Comparison of ENCODE assay signal across 14 mouse cellular contexts in genomic region chr6:42397041-42397657, GRCm38 (mm10). TPM values are rescaled to one million over a fixed set of nuclear protein-coding genes. Genes with fewer than 3 reads are reported as not detected.
DNase-seq lines count a peak whose midpoint lies in the region; ATAC-seq lines count a peak whose summit lies in the region.
"Had no signal": no experiment of that assay in that cellular context is flagged by ENCODE, and none has a peak within 500 bp of the region (broad histone marks: within the 10 kb centered on the region; RNA-seq: fewer than 3 reads in every experiment).

No protein-coding gene starts in this region.

- peaks cover 14% of the 10 kb centered on the region for H3K4me1 ChIP-seq in heart, embryonic 13.5 days
- H3K4me1 ChIP-seq: hindbrain, embryonic 15.5 days had no signal

- intact Hi-C loops in heart, postnatal 14 days (cut with DNase I) = no loop called here

- no peak for ATAC-seq in heart, embryonic 13.5 days (ENCODE audit: extremely low read depth, insufficient number of reproducible peaks, low FRiP score, low TSS enrichment)

- no peak overlapping the region for H3K4me3 ChIP-seq in heart, embryonic 13.5 days
- H3K4me3 ChIP-seq: hindbrain, embryonic 15.5 days had no signal

- no peak for DNase-seq in heart, postnatal 14 days
- peak; percentile 54 to 58 for DNase-seq in spleen, postnatal 36 days (ENCODE audit: low spot score in 2 of 2)
- no peak for DNase-seq in spleen, postnatal 10 days (ENCODE audit: low spot score in 2 of 2)
- DNase-seq in lung, postnatal 36 days = peak; percentile 19
- DNase-seq in kidney, postnatal 10 days = no peak
- DNase-seq in cerebellum, adult 8-10 months = no peak
- DNase-seq in gastrocnemius, postnatal 4 days (ENCODE audit: low spot score in 2 of 2) = no peak
- DNase-seq: thymus, adult 2 months had no signal

- 48% methylated on average over 3 of the region's 3 CpGs for WGBS in heart, embryonic 13.5 days

- H3K27me3 ChIP-seq in heart, embryonic 13.5 days (replicated peaks) = no peaks in the 10 kb centered on the region
- H3K27me3 ChIP-seq: hindbrain, embryonic 15.5 days had no signal

- H3K27ac ChIP-seq in heart, embryonic 13.5 days (replicated peaks) = peak overlapping the region; percentile 55
- H3K27ac ChIP-seq: hindbrain, embryonic 15.5 days had no signal

- H3K4me2 ChIP-seq in heart, embryonic 13.5 days = no peak overlapping the region
- H3K4me2 ChIP-seq: hindbrain, embryonic 15.5 days had no signal

- H3K9me3 ChIP-seq in heart, embryonic 13.5 days = no peaks in the 10 kb centered on the region
- H3K9me3 ChIP-seq: hindbrain, embryonic 15.5 days had no signal

- H3K9ac ChIP-seq in heart, embryonic 13.5 days = no peak overlapping the region
- H3K9ac ChIP-seq: hindbrain, embryonic 15.5 days had no signal

- H3K36me3 ChIP-seq in heart, embryonic 13.5 days = no peaks in the 10 kb centered on the region
- H3K36me3 ChIP-seq: hindbrain, embryonic 15.5 days had no signal

RNA-seq across cellular contexts. Expression of gene Tas2r143, which starts 2.9 kb away (rescaled TPM):
- polyA plus RNA-seq in heart, embryonic 13.5 days (2015; fragmentation: Nextera tagmentation; extraction: Ambion mirVana) = not detected in 2 replicates
- not detected for total RNA-seq in heart, postnatal 14 days (2021)
- under 1 TPM in 1 of 2 experiments, not detected in 1; 0.54 TPM for total RNA-seq in gastrocnemius, postnatal 4 days (2021)
- total RNA-seq: layer of hippocampus, postnatal 14 days had no signal
- polyA plus RNA-seq: hindbrain, embryonic 15.5 days; kidney, embryonic 14.5 days; limb, embryonic 11.5 days; neural tube, embryonic 11.5 days had no signal

RNA-seq across cellular contexts. Expression of gene Tas2r135, which starts 8.1 kb away (rescaled TPM):
- not detected in 2 replicates for polyA plus RNA-seq in heart, embryonic 13.5 days (2015; fragmentation: Nextera tagmentation; extraction: Ambion mirVana)
- under 1 TPM in 1 of 2 experiments, not detected in 1; 0.39 TPM for total RNA-seq in heart, postnatal 14 days (2021)
- total RNA-seq in gastrocnemius, postnatal 4 days (2021) = not detected
- polyA plus RNA-seq: hindbrain, embryonic 15.5 days; kidney, embryonic 14.5 days; limb, embryonic 11.5 days; neural tube, embryonic 11.5 days; thymus, adult 2 months had no signal

RNA-seq across cellular contexts. Expression of gene Epha1, which starts 24.1 kb away (rescaled TPM):
- 3.3 and 3.4 TPM in 2 replicates for polyA plus RNA-seq in heart, embryonic 13.5 days (2015; fragmentation: Nextera tagmentation; extraction: Ambion mirVana)
- total RNA-seq in heart, postnatal 14 days (2021) = under 1 TPM; 0.51 to 0.67 TPM
- under 1 TPM; 0.27 to 0.57 TPM for total RNA-seq in gastrocnemius, postnatal 4 days (2021)

RNA-seq across cellular contexts. Expression of gene Tas2r126, which starts 37.2 kb away (rescaled TPM):
- polyA plus RNA-seq in heart, embryonic 13.5 days (2015; fragmentation: Nextera tagmentation; extraction: Ambion mirVana) = not detected in 2 replicates
- total RNA-seq in heart, postnatal 14 days (2021) = not detected
- total RNA-seq in gastrocnemius, postnatal 4 days (2021) = under 1 TPM in 1 of 2 experiments, not detected in 1; 0.39 TPM
- total RNA-seq: layer of hippocampus, postnatal 14 days had no signal
- polyA plus RNA-seq: hindbrain, embryonic 15.5 days; kidney, embryonic 14.5 days; limb, embryonic 11.5 days; neural tube, embryonic 11.5 days; thymus, adult 2 months had no signal

RNA-seq across cellular contexts. Expression of gene Zyx, which starts 47.7 kb away (rescaled TPM):
- 156 and 173 TPM in 2 replicates for polyA plus RNA-seq in heart, embryonic 13.5 days (2015; fragmentation: Nextera tagmentation; extraction: Ambion mirVana)
- total RNA-seq in heart, postnatal 14 days (2021) = 10 to 100 TPM; 78.9 to 88.6 TPM
- 100 to 1,000 TPM; 113 to 128 TPM for total RNA-seq in gastrocnemius, postnatal 4 days (2021)

Comparison
In these comparisons a context has a peak if more than half of its experiments do, and no peak if none do; other contexts are left out.
1. DNase-seq: peak in spleen, postnatal 36 days (2 of 2) and lung, postnatal 36 days (single experiment); none in heart, postnatal 14 days (0 of 2), spleen, postnatal 10 days (0 of 2), kidney, postnatal 10 days (single experiment), cerebellum, adult 8-10 months (single experiment) and gastrocnemius, postnatal 4 days (0 of 2).